Mouse (Mus musculus): ENCODE results near the gene Cfap61.

Cfap61 gene

GRCm38 (mm10) chr2:146015341-146016186 is 81.0 kb downstream of the Cfap61 start:
- DNase-seq = no peak

GRCm38 (mm10) chr2:146022846-146023245 is 88.3 kb downstream of the Cfap61 start:
- no peak for DNase-seq

- no peak for DNase-seq
These were observed 109.1 kb downstream of the Cfap61 start for GRCm38 (mm10) chr2:146043640-146044039.

GRCm38 (mm10) chr2:146044926-146045890 is 110.6 kb downstream of the Cfap61 start:
- DNase-seq = peak; percentile 52

GRCm38 (mm10) chr2:146047691-146048090 is 113.1 kb downstream of the Cfap61 start:
- DNase-seq = no peak

- DNase-seq = no peak
These were observed 113.7 kb downstream of the Cfap61 start for GRCm38 (mm10) chr2:146048221-146048829.

GRCm38 (mm10) chr2:146049339-146049738 is 114.8 kb downstream of the Cfap61 start:
- no peak for DNase-seq

GRCm38 (mm10) chr2:146050069-146050468 is 115.5 kb downstream of the Cfap61 start:
- DNase-seq = no peak

GRCm38 (mm10) chr2:146051334-146051733 is 116.8 kb downstream of the Cfap61 start:
- peak; percentile 31 for DNase-seq

GRCm38 (mm10) chr2:146057123-146057522 is 122.5 kb downstream of the Cfap61 start:
- DNase-seq = no peak

GRCm38 (mm10) chr2:146058791-146059190 is 124.2 kb downstream of the Cfap61 start:
- DNase-seq = no peak

GRCm38 (mm10) chr2:146061421-146062300 is 127.1 kb downstream of the Cfap61 start:
- no peak for DNase-seq

- DNase-seq = no peak
These were observed 127.9 kb downstream of the Cfap61 start for GRCm38 (mm10) chr2:146062330-146063092.

GRCm38 (mm10) chr2:146063093-146064074 is 128.8 kb downstream of the Cfap61 start:
- no peak for DNase-seq

GRCm38 (mm10) chr2:146067364-146067763 is 132.8 kb downstream of the Cfap61 start:
- no peak for DNase-seq

- no peak for DNase-seq
These were observed 138.7 kb downstream of the Cfap61 start for GRCm38 (mm10) chr2:146073300-146073699.

GRCm38 (mm10) chr2:146077117-146077516 is 142.5 kb downstream of the Cfap61 start:
- DNase-seq = no peak

- no peak for DNase-seq
These were observed 145.7 kb downstream of the Cfap61 start for GRCm38 (mm10) chr2:146080282-146080681.

- no peak for DNase-seq
These were observed 148.8 kb downstream of the Cfap61 start for GRCm38 (mm10) chr2:146083326-146083871.

- DNase-seq = no peak
These were observed 152.8 kb downstream of the Cfap61 start for GRCm38 (mm10) chr2:146087411-146087810.
